Mouse (Mus musculus) megakaryocyte, embryonic 14.5 days (primary cell): ENCODE measurements at regions not wholly inside any gene's neighbourhood (a gene's known extent, or its start where the extent isn't known, plus 50 kb on each side); places are given as distances from the start of the nearest gene placed in this dataset.

Experiments
- FLI1 ChIP-seq: IDR thresholded peaks from 2 replicates; pipeline ENCODE4 v1.6.1; 2012; ENCODE audit warnings: low read length, inconsistent platforms, mixed read lengths
- GATA1 ChIP-seq: IDR thresholded peaks from 3 replicates; pipeline ENCODE4 v1.6.1; 2012; ENCODE audit warnings: mixed read lengths, low read length, inconsistent platforms, borderline replicate concordance

DNA sequence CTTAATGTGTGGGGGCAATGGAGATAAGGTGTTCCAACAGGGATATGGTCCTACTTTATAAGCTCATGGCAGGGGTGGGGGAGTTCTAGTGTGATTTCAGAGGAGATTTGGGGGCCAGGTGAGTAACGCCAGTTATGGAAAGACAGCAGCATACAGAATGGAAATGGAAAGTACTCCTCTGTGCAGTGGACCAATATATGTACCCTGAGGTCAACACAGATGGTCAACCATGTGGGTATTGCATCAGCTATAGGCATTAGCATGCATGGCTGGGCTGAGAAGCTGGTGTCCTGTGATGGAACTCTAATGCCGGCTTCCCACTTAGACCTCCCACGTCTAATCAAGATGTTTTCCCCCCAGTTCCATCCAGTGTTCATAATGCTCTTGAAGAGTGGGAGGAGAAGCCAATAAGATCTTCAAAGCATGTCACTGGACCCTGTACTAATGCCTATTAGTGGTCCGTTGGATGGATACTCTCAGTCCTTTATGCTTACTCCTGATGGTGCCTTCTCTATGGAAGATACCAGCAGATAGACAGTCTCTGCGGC is 139.3 kb upstream of the Tet2 start:
- TF ChIP-seq FLI1 (no peak), GATA1 (no peak)
